Mouse (Mus musculus) limb, embryonic 11.5 days (tissue): Measurements from ENCODE around the gene Hoxc5. TPM values are rescaled to one million over a fixed set of nuclear protein-coding genes. Genes with fewer than 3 reads are reported as not detected.
A peak's percentile ranks its signal among the peaks of the same experiment; 100 is the strongest.

Experiments
- ATAC-seq: fragments of 200-750 bp; cut with Nextera tagmentation; 2 replicates; pipeline ENCODE4 v1.8.0; 2017; ENCODE audit warnings: low read depth; ENCODE audit not compliant: insufficient number of reproducible peaks, low FRiP score, low TSS enrichment
- DNase-seq: peaks from one replicate; pipeline ENCODE4 v3.0.0-alpha.2; 2015; ENCODE audit warnings: low spot score
- H3K27ac ChIP-seq: fragments of 300-500 bp; sonication (generic); replicated peaks from 2 replicates; pipeline ENCODE4 v1.5.1; 2014; ENCODE audit warnings: low read depth, mild to moderate bottlenecking, low read length
- H3K27me3 ChIP-seq: fragments of 300-500 bp; sonication (generic); 2 replicates; pipeline ENCODE4 v1.6.1; 2014; ENCODE audit warnings: mild to moderate bottlenecking, low read length, mixed read lengths; ENCODE audit not compliant: control insufficient read depth, insufficient read depth
- H3K36me3 ChIP-seq: fragments of 300-500 bp; sonication (generic); 2 replicates; pipeline ENCODE4 v1.6.1; 2014; ENCODE audit warnings: mild to moderate bottlenecking, low read length, moderate library complexity, mixed read lengths; ENCODE audit not compliant: control insufficient read depth, insufficient read depth
- H3K4me1 ChIP-seq: fragments of 300-500 bp; sonication (generic); 2 replicates; pipeline ENCODE4 v1.6.1; 2014; ENCODE audit warnings: low read length, mixed read lengths; ENCODE audit not compliant: control insufficient read depth, insufficient read depth
- H3K4me2 ChIP-seq: fragments of 300-500 bp; sonication (generic); 2 replicates; pipeline ENCODE4 v1.6.1; 2014; ENCODE audit warnings: low read depth, mild to moderate bottlenecking, moderate library complexity; ENCODE audit not compliant: severe bottlenecking
- H3K4me3 ChIP-seq: fragments of 300-500 bp; sonication (generic); 2 replicates; pipeline ENCODE4 v1.5.1; 2014; ENCODE audit warnings: low read depth, low read length
- H3K9ac ChIP-seq: fragments of 300-500 bp; sonication (generic); 2 replicates; pipeline ENCODE4 v1.6.1; 2014; ENCODE audit warnings: mild to moderate bottlenecking, low read length
- H3K9me3 ChIP-seq: fragments of 300-500 bp; sonication (generic); 2 replicates; pipeline ENCODE4 v1.6.1; 2016; ENCODE audit warnings: low read length; ENCODE audit not compliant: control insufficient read depth
- whole genome bisulfite sequencing: fragments of 180-500 bp; shearing (Covaris S2); extraction: QIAGEN DNeasy Blood & Tissue Kit; methylation state at CpG from one replicate; pipeline ENCODE4 v1.1.7; 2014; 5-methylcytosine and 5-hydroxymethylcytosine counted together
- polyA plus RNA-seq: library from polyadenylated mRNA; unstranded; fragments of >200 nt; fragmentation: Nextera tagmentation; extraction: Ambion mirVana; gene quantifications from 2 replicates; pipeline ENCODE4 v1.2.1, GENCODE M21; 2014

Gene Hoxc5
- polyA plus RNA-seq, 1 experiment from 2014 or later: 8.3 TPM

GRCm38 (mm10) chr15:103040601-103041000, 73.4 kb downstream of the Hoxc5 start:
- no peaks in the 10 kb centered on the region for H3K36me3 ChIP-seq
- WGBS: 10% methylated on average over 12 of the region's 12 CpGs
- no peak overlapping the region; the same call in 1 of the 2 replicates for H3K4me2 ChIP-seq
- H3K4me1 ChIP-seq: peaks cover 16% of the 10 kb centered on the region
- peak; percentile 39 for DNase-seq
- H3K27ac ChIP-seq: no peak overlapping the region
- no peaks in the 10 kb centered on the region for H3K9me3 ChIP-seq
- no peak overlapping the region for H3K4me3 ChIP-seq
- peaks cover 69% of the 10 kb centered on the region for H3K27me3 ChIP-seq
- no peak for ATAC-seq
- peak overlapping the region; percentile 19; the same call in 1 of the 2 replicates for H3K9ac ChIP-seq

DNA sequence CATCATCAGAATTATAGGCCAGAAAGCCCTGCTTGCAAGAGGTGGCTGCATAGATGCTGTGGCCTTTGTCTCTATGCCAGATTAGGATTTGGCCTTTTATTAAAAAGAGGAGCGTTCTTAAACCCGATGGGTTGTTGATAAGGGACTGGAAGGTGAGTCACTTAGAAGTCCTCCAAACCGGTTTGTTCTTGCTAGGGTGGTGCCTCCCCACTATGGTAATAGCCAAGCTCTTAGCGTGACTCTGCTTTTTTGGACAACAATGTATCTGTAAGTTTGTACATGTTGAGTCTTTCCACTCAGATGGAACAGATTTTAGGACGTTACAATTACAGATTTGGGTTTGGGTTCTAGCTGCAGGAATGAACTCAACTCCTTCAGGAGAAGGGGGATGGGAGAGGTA, 74.4 kb downstream of the Hoxc5 start:
- Histone ChIP-seq H3K9me3 (no peaks in the 10 kb centered on the region), H3K4me1 (peaks cover 16% of the 10 kb centered on the region), H3K36me3 (no peaks in the 10 kb centered on the region), H3K27me3 (peaks cover 59% of the 10 kb centered on the region), H3K9ac (no peak overlapping the region), H3K4me2 (no peak overlapping the region), H3K4me3 (no peak overlapping the region), H3K27ac (no peak overlapping the region)
- ATAC-seq: no peak
- DNase-seq: no peak
- 16% methylated on average over 5 of the region's 5 CpGs for WGBS

DNA sequence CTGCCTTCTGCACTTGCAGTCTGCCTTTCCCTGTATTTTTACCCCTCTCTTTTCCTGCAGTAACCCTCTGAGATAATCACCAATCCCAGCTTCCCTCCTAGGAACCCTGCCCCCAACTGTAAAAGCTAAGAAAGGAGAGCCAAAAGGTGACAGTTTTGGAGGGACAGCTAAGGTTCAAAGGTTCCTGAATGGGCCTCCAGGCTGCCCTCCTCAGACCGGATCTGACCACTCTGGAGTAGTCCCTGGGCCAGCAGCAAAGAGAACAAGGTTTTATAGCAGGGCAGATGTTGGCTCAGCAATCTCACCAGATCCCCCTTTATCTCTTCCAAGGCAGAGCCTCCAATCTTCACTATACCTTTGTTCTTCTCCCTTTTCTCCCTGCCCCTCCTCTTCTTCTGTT, 75.0 kb downstream of the Hoxc5 start:
- Histone ChIP-seq H3K27me3 (peaks cover 53% of the 10 kb centered on the region), H3K9me3 (no peaks in the 10 kb centered on the region), H3K27ac (no peak overlapping the region), H3K9ac (no peak overlapping the region), H3K4me2 (no peak overlapping the region), H3K4me1 (peaks cover 16% of the 10 kb centered on the region), H3K4me3 (no peak overlapping the region), H3K36me3 (no peaks in the 10 kb centered on the region)
- no peak for DNase-seq
- 0% methylated on average over 1 of the region's 1 CpGs for WGBS
- ATAC-seq: no peak

DNA sequence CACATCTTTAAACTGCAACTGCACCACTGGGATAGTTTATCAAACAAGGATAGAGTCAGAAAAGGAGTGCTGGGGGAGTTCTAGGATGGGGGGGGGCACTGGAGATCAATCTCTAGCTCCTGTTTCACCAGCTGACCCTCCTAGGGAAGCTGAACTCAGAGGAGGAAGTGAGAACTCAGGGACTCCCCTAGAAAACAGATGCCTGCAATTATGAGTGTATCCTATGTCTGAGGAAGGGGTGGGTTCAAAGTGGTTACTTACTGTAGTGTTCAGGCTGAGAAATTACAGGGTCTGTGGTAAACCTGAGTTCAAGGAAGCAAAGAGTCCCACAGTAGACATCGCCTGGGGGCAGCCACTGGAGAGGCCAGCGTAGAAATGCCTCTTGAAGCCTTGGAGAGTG, 84.4 kb downstream of the Hoxc5 start:
- Histone ChIP-seq H3K4me2 (no peak overlapping the region), H3K27ac (no peak overlapping the region), H3K4me3 (no peak overlapping the region), H3K36me3 (no peaks in the 10 kb centered on the region), H3K9me3 (no peaks in the 10 kb centered on the region), H3K9ac (no peak overlapping the region), H3K4me1 (peaks cover 7% of the 10 kb centered on the region), H3K27me3 (peaks cover 20% of the 10 kb centered on the region)
- ATAC-seq: no peak
- WGBS: 36% methylated on average over 2 of the region's 2 CpGs
- DNase-seq: no peak

DNA sequence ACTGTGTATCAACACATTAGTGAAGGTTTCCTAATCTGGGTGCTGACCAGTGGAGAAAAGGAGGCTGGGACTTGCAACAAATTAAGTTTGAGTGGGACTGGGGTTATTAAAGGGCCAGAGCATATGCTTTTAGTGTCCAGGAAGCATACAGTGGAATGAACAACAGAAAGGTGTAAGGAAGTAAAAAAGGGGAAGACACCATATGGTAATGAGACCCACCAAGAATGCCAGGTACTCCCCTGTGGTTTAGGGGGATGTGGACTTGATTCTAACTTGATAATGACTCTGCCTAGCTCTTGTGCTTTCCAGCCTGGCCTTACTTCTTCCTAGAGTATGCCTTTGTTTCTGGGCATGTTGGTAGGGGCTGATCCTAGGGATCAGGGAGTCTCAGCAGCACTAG, 86.0 kb downstream of the Hoxc5 start:
- Histone ChIP-seq H3K27me3 (peaks cover 27% of the 10 kb centered on the region), H3K27ac (no peak overlapping the region)
- no peak for ATAC-seq

GRCm38 (mm10) chr15:103056396-103056795, 89.2 kb downstream of the Hoxc5 start:
- Histone ChIP-seq H3K9me3 (no peaks in the 10 kb centered on the region), H3K4me2 (no peak overlapping the region), H3K36me3 (no peaks in the 10 kb centered on the region), H3K4me3 (no peak overlapping the region), H3K9ac (no peak overlapping the region), H3K27ac (no peak overlapping the region), H3K27me3 (peaks cover 35% of the 10 kb centered on the region), H3K4me1 (peaks cover 28% of the 10 kb centered on the region)
- WGBS: 41% methylated on average over 2 of the region's 2 CpGs
- ATAC-seq (no peak), DNase-seq (no peak)

More for the DNA sequence above, 86.0 kb downstream of the Hoxc5 start:
- H3K9me3 ChIP-seq: no peaks in the 10 kb centered on the region
- DNase-seq: no peak
- H3K4me1 ChIP-seq: peaks cover 7% of the 10 kb centered on the region
- H3K36me3 ChIP-seq: no peaks in the 10 kb centered on the region
- no peak overlapping the region for H3K4me2 ChIP-seq
- H3K4me3 ChIP-seq: no peak overlapping the region
- H3K9ac ChIP-seq: no peak overlapping the region

DNA sequence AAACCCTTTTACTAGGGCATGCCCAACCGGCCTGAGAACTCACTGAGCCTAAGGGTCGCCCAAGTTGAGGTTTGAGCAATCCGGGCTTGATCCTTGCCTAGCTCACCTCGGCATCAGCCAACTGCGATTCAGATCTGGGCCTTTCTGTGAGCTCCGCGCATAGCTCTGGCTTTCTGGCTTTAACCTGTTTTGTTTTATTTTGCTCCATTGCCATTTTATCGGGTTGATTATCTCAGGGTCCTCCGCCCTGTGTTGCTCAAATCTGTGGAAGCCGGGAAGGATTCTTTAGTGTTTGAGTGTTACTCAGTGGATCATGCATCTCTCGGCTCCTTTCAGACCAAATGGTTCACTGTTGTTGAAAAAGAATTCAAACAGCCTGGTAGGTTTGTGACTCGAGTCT, 91.5 kb downstream of the Hoxc5 start:
- Histone ChIP-seq H3K4me3 (no peak overlapping the region; the same call in 1 of the 2 replicates), H3K9me3 (no peaks in the 10 kb centered on the region), H3K9ac (peak overlapping the region; percentile 32), H3K27ac (no peak overlapping the region), H3K4me2 (peak overlapping the region; percentile 8; the same call in 1 of the 2 replicates), H3K4me1 (peaks cover 25% of the 10 kb centered on the region), H3K36me3 (no peaks in the 10 kb centered on the region), H3K27me3 (peaks cover 47% of the 10 kb centered on the region)
- ATAC-seq: no peak
- peak; percentile 63 for DNase-seq
- 2% methylated on average over 12 of the region's 12 CpGs for WGBS

DNA sequence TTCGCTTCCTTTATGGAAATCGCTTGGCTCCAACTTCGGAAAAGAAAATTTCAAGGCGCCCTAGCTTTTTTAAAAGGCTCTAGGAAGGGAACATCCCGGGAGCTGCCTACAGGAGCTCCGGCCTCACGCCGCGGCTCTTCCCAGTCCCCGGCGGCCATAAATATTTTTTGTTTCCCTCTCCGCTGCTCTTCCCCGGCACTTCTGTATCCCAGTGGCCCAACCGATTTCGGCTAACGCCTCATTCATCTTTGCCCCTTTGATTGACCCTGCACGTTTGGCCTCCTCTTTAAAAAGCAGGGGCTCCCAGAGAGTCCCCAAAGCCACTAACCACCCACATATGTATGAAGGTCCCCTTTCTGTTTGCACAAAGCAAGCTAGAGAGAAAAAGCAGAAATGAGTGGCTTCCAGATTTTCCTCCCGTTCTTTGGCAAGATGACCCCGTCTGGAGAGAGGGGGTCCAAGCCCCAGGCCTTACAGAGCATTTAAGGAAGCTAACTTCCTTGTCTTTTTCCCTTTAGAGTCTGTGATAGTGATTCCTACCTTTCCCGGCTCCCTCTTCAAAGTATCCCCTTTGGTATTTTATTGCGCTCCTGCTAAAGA, 92.2 kb downstream of the Hoxc5 start:
- Histone ChIP-seq H3K9ac (no peak overlapping the region), H3K4me2 (peak overlapping the region; percentile 8; the same call in 1 of the 2 replicates), H3K9me3 (no peaks in the 10 kb centered on the region), H3K36me3 (no peaks in the 10 kb centered on the region), H3K27me3 (peaks cover 49% of the 10 kb centered on the region), H3K27ac (no peak overlapping the region), H3K4me3 (no peak overlapping the region), H3K4me1 (peaks cover 25% of the 10 kb centered on the region)
- no peak for ATAC-seq
- whole genome bisulfite sequencing: 1% methylated on average over 21 of the region's 21 CpGs
- peak; percentile 53 for DNase-seq

DNA sequence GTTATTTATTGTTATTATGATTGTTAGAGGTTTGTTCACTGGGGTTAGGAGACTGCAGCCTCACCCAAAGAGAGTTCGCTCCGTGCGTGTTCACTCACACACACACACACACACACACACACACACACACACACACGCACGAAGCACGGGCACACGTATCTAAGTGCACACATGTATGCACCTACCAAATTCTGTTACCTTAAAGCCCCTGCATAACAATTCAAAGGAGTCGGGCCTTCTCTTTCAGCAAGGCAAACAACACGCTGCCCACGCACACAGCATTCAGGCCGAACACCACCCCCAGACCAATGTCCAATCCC, 92.7 kb downstream of the Hoxc5 start:
- H3K27me3 ChIP-seq: peaks cover 47% of the 10 kb centered on the region
- DNase-seq (no peak), ATAC-seq (0 out of 2 replicates have a peak, but pooled peaks have one; percentile 19)
- H3K4me2 ChIP-seq: peak overlapping the region; percentile 40
- no peak overlapping the region; the same call in 1 of the 2 replicates for H3K27ac ChIP-seq
- H3K4me3 ChIP-seq: no peak overlapping the region
- H3K36me3 ChIP-seq: no peaks in the 10 kb centered on the region
- H3K9me3 ChIP-seq: no peaks in the 10 kb centered on the region
- no peak overlapping the region for H3K9ac ChIP-seq
- 3% methylated on average over 11 of the region's 11 CpGs for WGBS
- peaks cover 25% of the 10 kb centered on the region for H3K4me1 ChIP-seq
